Mouse (Mus musculus) hindbrain, embryonic 15.5 days (tissue): ENCODE data around the gene Ndufa9. TPM values are rescaled to one million over a fixed set of nuclear protein-coding genes. Genes with fewer than 3 reads are reported as not detected.

Experiments
- ATAC-seq: fragments of 200-750 bp; cut with Nextera tagmentation; 2 replicates; pipeline ENCODE4 v1.8.0; 2017; ENCODE audit warnings: low read depth, moderate number of reproducible peaks, moderate TSS enrichment; ENCODE audit not compliant: low FRiP score
- H3K27ac ChIP-seq: fragments of 300-500 bp; sonication (generic); replicated peaks from 2 replicates; pipeline ENCODE4 v1.5.1; 2015; ENCODE audit warnings: mild to moderate bottlenecking, inconsistent platforms
- H3K27me3 ChIP-seq: fragments of 300-500 bp; sonication (generic); 2 replicates; pipeline ENCODE4 v1.6.1; 2015; ENCODE audit warnings: control low read depth, inconsistent platforms
- H3K36me3 ChIP-seq: fragments of 300-500 bp; sonication (generic); 2 replicates; pipeline ENCODE4 v1.6.1; 2015; ENCODE audit warnings: control low read depth, inconsistent platforms
- H3K4me1 ChIP-seq: fragments of 300-500 bp; sonication (generic); replicated peaks from 2 replicates; pipeline ENCODE4 v1.6.1; 2015; ENCODE audit warnings: control low read depth, inconsistent platforms
- H3K4me2 ChIP-seq: fragments of 300-500 bp; sonication (generic); 2 replicates; pipeline ENCODE4 v1.6.1; 2015; ENCODE audit warnings: moderate library complexity, mild to moderate bottlenecking, inconsistent platforms
- H3K4me3 ChIP-seq: fragments of 300-500 bp; sonication (generic); 2 replicates; pipeline ENCODE4 v1.5.1; 2015; ENCODE audit warnings: mild to moderate bottlenecking, inconsistent platforms
- H3K9ac ChIP-seq: fragments of 300-500 bp; sonication (generic); 2 replicates; pipeline ENCODE4 v1.6.1; 2015; ENCODE audit warnings: inconsistent platforms
- H3K9me3 ChIP-seq: fragments of 300-500 bp; sonication (generic); 2 replicates; pipeline ENCODE4 v1.6.1; 2016; ENCODE audit warnings: control low read depth, inconsistent platforms
- WGBS: fragments of 180-500 bp; shearing (Covaris S2); methylation state at CpG from one replicate; pipeline ENCODE4 v1.1.7; 2015; 5-methylcytosine and 5-hydroxymethylcytosine counted together
- polyA plus RNA-seq: library from polyadenylated mRNA; unstranded; fragments of >200 nt; fragmentation: Nextera tagmentation; extraction: Ambion mirVana; gene quantifications from 2 replicates; pipeline ENCODE4 v1.2.1, GENCODE M21; 2015

Ndufa9 gene
- polyA plus RNA-seq, 1 experiment from 2014 or later, result 185 TPM

DNA sequence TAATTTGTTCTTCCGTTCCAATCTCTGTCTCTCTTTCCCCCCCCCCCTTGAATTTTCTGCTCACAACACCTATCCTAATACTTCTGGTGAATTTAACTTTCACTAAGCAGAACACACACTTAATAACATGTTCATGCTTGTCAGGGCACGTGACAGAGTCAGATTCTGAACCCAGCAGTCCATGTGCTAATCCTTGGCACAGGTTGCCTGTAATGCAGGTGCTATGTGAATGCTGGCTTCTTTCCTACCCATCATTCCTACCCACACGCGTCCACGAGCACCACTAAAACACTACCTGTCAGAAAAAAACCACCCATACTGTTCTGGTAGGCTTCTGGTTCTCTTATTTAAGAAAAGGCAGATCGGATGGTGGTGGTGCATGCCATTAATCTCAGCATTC is 54.2 kb downstream of the Ndufa9 start:
- Histone ChIP-seq H3K9me3 (no peaks in the 10 kb centered on the region), H3K36me3 (no peaks in the 10 kb centered on the region), H3K4me3 (no peak overlapping the region), H3K27ac (no peak overlapping the region), H3K4me1 (no peaks in the 10 kb centered on the region), H3K9ac (no peak overlapping the region), H3K27me3 (no peaks in the 10 kb centered on the region), H3K4me2 (no peak overlapping the region)
- ATAC-seq, result no peak
- WGBS, result 76% methylated on average over 6 of the region's 6 CpGs

DNA sequence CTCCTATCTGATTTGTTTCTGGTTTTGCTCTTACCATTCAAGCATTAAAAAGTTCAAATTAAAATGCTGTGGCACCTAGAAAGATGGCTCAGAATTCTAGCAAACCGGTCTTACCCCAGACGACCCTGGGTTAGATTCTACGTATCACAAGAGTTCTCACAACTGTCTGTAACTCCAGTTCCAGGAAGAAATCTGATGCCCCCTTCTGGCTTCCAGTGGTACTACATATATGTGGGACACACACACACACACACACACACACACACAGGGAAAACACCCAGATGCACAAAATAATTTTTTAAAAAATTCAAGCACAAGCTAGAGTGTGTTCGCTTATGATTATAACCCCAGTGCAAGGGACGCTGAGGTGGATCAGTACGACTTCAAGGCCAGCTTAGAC is 55.2 kb downstream of the Ndufa9 start:
- no peaks in the 10 kb centered on the region for H3K27me3 ChIP-seq
- H3K36me3 ChIP-seq, result no peaks in the 10 kb centered on the region
- no peak overlapping the region for H3K4me2 ChIP-seq
- ATAC-seq, result no peak
- H3K9ac ChIP-seq, result no peak overlapping the region
- H3K9me3 ChIP-seq, result no peaks in the 10 kb centered on the region
- H3K27ac ChIP-seq, result no peak overlapping the region
- no peaks in the 10 kb centered on the region for H3K4me1 ChIP-seq
- H3K4me3 ChIP-seq, result no peak overlapping the region
- WGBS, result 95% methylated on average over 6 of the region's 6 CpGs

DNA sequence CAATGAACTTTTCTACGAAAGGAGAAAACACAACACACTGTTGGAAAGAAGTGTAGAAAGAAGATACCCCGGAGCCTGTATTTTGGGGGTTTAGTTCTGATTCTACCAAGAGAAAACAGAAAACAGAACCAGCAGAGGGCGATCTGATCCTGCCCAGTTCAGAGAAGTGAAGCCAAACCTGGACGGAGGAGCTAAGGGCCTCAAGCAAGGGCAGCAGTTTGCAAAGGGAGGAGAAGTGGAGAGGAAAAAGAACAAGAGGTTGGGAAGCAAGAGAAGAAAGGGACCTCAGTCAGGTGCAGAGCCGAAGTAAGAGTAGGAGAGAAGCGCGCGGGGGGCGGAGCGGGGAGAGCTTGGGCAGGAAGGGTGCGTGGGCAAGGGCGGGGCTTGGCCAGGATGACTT is 57.0 kb downstream of the Ndufa9 start:
- no peak for ATAC-seq
- Histone ChIP-seq H3K27me3 (no peaks in the 10 kb centered on the region), H3K9ac (no peak overlapping the region), H3K9me3 (no peaks in the 10 kb centered on the region), H3K4me3 (0 out of 2 replicates have a peak overlapping the region, but pooled peaks have one; percentile 1), H3K36me3 (no peaks in the 10 kb centered on the region), H3K27ac (no peak overlapping the region), H3K4me1 (no peaks in the 10 kb centered on the region), H3K4me2 (peak overlapping the region; percentile 27)
- WGBS, result 43% methylated on average over 12 of the region's 12 CpGs

DNA sequence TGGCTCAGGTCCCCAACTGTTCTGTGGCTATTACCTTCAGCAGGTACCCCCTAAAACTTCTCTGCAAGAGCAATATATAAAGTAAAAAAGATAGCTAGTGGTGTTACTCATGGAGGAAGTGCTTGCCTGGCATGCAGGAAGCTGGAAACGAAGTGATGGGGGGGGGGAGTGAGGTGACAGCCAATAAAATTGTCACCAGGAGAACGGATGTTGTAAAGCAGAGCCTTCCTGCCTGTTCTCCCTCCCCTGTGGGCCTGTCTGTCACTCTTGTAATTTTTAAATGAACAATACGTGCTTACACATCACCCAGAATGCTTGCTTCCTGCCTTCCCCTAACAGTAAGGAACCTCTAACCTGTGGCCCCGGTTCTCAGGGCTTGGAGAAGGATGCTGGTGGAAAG is 57.4 kb downstream of the Ndufa9 start:
- Histone ChIP-seq H3K4me1 (no peaks in the 10 kb centered on the region), H3K27ac (no peak overlapping the region), H3K9me3 (no peaks in the 10 kb centered on the region), H3K36me3 (no peaks in the 10 kb centered on the region), H3K27me3 (no peaks in the 10 kb centered on the region), H3K9ac (no peak overlapping the region), H3K4me3 (no peak overlapping the region), H3K4me2 (no peak overlapping the region)
- no peak for ATAC-seq
- 56% methylated on average over 4 of the region's 4 CpGs for WGBS

DNA sequence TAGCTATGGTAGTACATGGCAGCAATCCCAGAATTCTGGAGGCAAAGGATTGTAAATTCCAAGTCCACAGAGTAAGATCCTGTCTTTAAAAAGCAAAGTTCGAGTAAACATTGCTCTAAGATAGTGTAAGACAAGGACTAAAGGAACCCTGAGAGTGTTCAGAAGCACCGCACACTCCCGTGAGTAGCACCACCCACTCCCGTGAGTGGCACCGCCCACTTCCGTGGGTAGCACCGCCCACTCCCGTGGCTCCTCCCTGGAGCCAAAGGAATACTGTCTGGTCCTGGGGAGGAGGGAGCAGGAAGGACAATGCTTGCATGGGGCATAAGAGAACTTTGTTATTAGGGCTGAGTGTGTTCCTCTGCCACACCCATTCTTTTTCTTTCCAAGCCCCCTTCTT is 60.1 kb downstream of the Ndufa9 start:
- ATAC-seq, result no peak
- no peaks in the 10 kb centered on the region for H3K36me3 ChIP-seq
- H3K4me2 ChIP-seq, result no peak overlapping the region
- no peaks in the 10 kb centered on the region for H3K4me1 ChIP-seq
- no peaks in the 10 kb centered on the region for H3K27me3 ChIP-seq
- H3K4me3 ChIP-seq, result no peak overlapping the region
- H3K27ac ChIP-seq, result no peak overlapping the region
- H3K9ac ChIP-seq, result no peak overlapping the region
- H3K9me3 ChIP-seq, result no peaks in the 10 kb centered on the region
- WGBS, result 87% methylated on average over 8 of the region's 8 CpGs

DNA sequence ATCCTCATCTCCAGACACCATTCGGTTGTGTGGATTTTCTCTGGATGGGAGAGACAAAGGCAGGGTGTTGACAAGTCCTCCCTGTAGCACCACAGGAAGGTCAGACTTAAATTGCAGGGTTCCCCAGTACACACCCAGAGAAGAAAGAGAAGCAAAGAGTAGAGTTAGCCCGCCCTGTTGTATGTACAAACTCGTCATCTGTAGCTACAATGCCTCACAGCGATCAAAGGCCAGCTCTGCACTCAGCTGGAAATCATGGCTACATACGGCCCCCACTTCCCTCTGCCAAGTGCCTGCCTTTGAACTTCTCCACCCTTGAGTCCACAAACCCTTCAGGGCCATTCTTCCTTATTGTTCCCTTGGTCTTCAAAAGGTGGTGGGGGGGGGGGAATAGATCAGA is 64.7 kb downstream of the Ndufa9 start:
- H3K36me3 ChIP-seq, result no peaks in the 10 kb centered on the region
- no peak for ATAC-seq
- H3K4me3 ChIP-seq, result no peak overlapping the region
- no peaks in the 10 kb centered on the region for H3K9me3 ChIP-seq
- no peaks in the 10 kb centered on the region for H3K27me3 ChIP-seq
- no peak overlapping the region for H3K4me2 ChIP-seq
- H3K9ac ChIP-seq, result no peak overlapping the region
- H3K27ac ChIP-seq, result no peak overlapping the region
- WGBS, result 55% methylated on average over 5 of the region's 5 CpGs
- no peaks in the 10 kb centered on the region for H3K4me1 ChIP-seq

DNA sequence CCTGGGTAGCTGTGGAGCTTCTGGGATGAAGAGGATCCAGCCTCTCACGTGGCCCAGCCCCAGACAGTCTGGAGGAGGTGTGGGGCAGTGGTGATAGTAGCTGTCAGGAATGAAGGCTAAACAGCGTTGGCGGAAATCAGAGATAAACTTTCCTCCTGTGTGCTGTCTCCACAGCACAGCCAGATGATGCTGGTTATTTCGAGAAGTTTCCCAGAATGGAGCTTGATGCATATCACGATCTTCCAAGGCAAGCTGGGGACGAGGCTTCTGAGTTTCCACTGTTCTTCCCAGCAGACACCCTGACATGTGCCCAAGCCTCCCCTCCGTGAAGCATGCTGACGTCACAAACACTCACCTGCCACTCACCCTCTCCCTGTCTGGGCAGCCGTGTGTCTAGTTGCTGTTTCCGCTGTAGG is 65.3 kb downstream of the Ndufa9 start:
- Histone ChIP-seq H3K27ac (no peak overlapping the region), H3K4me3 (no peak overlapping the region), H3K4me1 (no peaks in the 10 kb centered on the region), H3K9ac (no peak overlapping the region), H3K36me3 (no peaks in the 10 kb centered on the region), H3K4me2 (no peak overlapping the region), H3K27me3 (no peaks in the 10 kb centered on the region), H3K9me3 (no peaks in the 10 kb centered on the region)
- no peak for ATAC-seq
- 76% methylated on average over 10 of the region's 10 CpGs for WGBS

DNA sequence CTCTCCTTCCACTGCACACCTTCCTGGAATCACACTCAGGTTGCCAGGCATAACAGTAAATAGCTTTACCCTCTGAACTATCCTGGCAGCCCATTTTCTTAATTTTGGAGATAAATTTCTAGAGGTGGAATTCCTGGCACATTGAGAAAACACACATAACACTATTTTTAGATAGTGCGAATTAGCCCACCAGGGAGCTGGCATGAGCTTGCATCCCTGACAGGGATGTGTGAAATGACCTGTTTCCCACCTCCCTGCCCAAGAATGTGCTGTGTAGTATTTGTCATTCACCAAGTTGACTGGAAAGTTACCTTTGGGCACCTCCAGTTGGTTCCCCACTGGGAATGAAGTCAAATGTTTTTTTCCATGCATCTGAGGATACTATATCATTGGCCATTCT is 65.9 kb downstream of the Ndufa9 start:
- Histone ChIP-seq H3K27ac (no peak overlapping the region), H3K4me2 (no peak overlapping the region), H3K9me3 (no peaks in the 10 kb centered on the region), H3K4me3 (no peak overlapping the region), H3K4me1 (no peaks in the 10 kb centered on the region), H3K36me3 (no peaks in the 10 kb centered on the region), H3K27me3 (no peaks in the 10 kb centered on the region), H3K9ac (no peak overlapping the region)
- no peak for ATAC-seq
- 74% methylated on average over 1 of the region's 1 CpGs for WGBS

DNA sequence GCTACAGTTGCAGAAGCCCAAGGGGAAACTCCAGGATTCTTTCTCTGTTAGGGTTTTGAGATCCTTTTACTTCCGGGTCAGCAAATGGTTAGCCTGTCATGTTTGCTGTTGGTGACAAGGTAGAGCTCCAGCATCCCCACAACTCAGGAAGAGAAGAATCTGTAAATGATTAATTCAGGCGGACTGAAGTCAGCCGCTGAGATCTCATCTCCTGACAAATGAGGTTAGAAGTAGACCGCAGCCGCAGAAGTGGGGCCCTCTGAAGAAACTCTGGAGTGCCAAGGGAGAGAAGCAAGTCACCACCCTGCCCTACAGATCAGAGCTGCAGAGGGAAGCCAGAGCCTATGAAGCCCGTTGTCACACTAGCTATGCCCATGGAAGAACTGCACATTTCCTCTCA is 71.0 kb downstream of the Ndufa9 start:
- Histone ChIP-seq H3K27me3 (no peaks in the 10 kb centered on the region), H3K4me3 (no peak overlapping the region), H3K36me3 (no peaks in the 10 kb centered on the region), H3K27ac (no peak overlapping the region), H3K9me3 (no peaks in the 10 kb centered on the region), H3K4me2 (no peak overlapping the region), H3K9ac (no peak overlapping the region), H3K4me1 (no peaks in the 10 kb centered on the region)
- no peak for ATAC-seq
- 63% methylated on average over 6 of the region's 6 CpGs for WGBS

DNA sequence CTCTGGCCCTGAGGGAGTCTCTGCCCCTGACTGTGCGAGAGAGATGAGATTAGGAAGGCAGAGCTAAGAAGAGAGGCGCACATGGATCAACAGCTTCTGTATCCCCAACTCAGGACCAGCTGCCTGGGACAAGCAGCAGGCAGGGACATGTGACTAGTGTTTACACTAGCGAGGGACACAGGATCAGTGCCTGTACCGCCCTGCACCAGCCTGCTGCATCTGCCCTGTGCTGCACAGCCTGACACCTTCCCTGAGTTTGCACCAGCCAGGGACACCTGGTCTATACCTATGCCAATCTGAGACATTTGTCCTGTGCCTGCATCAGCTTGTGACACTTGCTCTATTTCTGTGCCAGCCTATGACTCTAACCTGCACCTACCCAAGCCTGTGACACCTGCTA is 75.1 kb downstream of the Ndufa9 start:
- Histone ChIP-seq H3K27me3 (no peaks in the 10 kb centered on the region), H3K4me1 (peaks cover 13% of the 10 kb centered on the region), H3K4me3 (no peak overlapping the region), H3K9me3 (no peaks in the 10 kb centered on the region), H3K27ac (no peak overlapping the region), H3K4me2 (no peak overlapping the region), H3K36me3 (no peaks in the 10 kb centered on the region), H3K9ac (no peak overlapping the region)
- ATAC-seq, result peak; percentile 30; the same call in 1 of the 2 replicates
- WGBS, result 73% methylated on average over 4 of the region's 4 CpGs

DNA sequence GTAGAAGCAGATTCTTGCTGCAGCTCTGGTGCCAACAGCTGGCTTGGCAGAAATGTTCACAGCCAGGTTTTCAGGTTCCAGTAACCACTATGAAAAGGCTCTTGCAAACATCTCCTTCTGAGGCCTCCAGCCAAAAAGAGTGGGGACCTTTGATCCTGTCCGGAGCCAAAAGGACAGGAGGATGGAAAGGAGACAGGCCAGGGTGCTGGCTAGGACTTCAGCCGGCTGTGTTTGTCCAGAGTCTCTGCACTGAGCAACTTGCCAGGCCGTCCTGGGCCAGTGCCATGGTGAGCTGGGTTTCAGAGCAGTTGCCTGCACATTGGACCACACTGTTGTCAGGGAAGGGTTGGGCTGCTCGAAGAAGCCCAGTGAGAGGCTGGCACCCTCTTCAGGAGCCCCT is 76.6 kb downstream of the Ndufa9 start:
- H3K4me1 ChIP-seq, result peaks cover 28% of the 10 kb centered on the region
- 68% methylated on average over 4 of the region's 4 CpGs for WGBS
- no peak overlapping the region for H3K4me2 ChIP-seq
- no peak overlapping the region for H3K9ac ChIP-seq
- H3K36me3 ChIP-seq, result no peaks in the 10 kb centered on the region
- H3K4me3 ChIP-seq, result no peak overlapping the region
- H3K27ac ChIP-seq, result no peak overlapping the region
- H3K9me3 ChIP-seq, result no peaks in the 10 kb centered on the region
- no peaks in the 10 kb centered on the region for H3K27me3 ChIP-seq
- 0 out of 2 replicates have a peak, but pooled peaks have one; percentile 48 for ATAC-seq
